Mouse (Mus musculus) ES-E14 (cell line): ENCODE data around the gene Trim47.

Source experiments
- CHD2 ChIP-seq: IDR thresholded peaks from 2 replicates; pipeline ENCODE4 v1.6.1; 2014; ENCODE audit warnings: mild to moderate bottlenecking, low read depth, low read length, inconsistent platforms
- HCFC1 ChIP-seq: IDR thresholded peaks from 2 replicates; pipeline ENCODE4 v1.6.1; 2012; ENCODE audit warnings: low read length, inconsistent platforms, borderline replicate concordance; ENCODE audit not compliant: insufficient read depth
- MAFK ChIP-seq: IDR thresholded peaks from 2 replicates; pipeline ENCODE4 v1.6.1; 2014; ENCODE audit warnings: mild to moderate bottlenecking, low read depth, low read length, inconsistent platforms; ENCODE audit not compliant: insufficient read depth
- ZC3H11A ChIP-seq: IDR thresholded peaks from 2 replicates; pipeline ENCODE4 v1.6.1; 2012; ENCODE audit warnings: low read depth, mild to moderate bottlenecking, inconsistent platforms, low read length, borderline replicate concordance
- ZNF384 ChIP-seq: IDR thresholded peaks from 2 replicates; pipeline ENCODE4 v1.6.1; 2012; ENCODE audit warnings: low read depth, low read length, inconsistent platforms

DNA sequence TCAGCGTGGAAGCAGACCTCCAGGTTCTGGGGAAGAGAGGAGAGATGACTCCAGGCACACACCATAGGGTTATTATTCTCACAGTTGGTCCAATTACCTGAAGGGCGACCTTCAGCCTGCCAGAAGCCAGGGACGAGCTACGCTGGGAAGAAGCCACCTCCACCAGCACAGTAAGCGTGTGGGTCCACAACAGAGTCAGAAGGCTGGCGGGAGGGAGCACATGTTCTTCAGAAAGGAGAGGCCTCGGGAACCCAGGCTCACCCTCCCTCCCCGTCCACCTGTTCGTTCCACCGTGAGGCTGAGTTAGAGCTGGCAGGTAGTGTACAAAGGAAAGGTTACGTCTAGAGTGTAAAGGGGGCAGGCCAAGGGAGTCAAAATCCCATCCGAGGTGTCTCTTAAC lies 61.7 kb downstream of the Trim47 start:
- no peak for TF ChIP-seq MAFK
- TF ChIP-seq HCFC1 = no peak
- TF ChIP-seq ZC3H11A = no peak
- no peak for TF ChIP-seq CHD2
- TF ChIP-seq ZNF384 = no peak
